ENCODE assay signal across 8 mouse cellular contexts in the genomic region with DNA sequence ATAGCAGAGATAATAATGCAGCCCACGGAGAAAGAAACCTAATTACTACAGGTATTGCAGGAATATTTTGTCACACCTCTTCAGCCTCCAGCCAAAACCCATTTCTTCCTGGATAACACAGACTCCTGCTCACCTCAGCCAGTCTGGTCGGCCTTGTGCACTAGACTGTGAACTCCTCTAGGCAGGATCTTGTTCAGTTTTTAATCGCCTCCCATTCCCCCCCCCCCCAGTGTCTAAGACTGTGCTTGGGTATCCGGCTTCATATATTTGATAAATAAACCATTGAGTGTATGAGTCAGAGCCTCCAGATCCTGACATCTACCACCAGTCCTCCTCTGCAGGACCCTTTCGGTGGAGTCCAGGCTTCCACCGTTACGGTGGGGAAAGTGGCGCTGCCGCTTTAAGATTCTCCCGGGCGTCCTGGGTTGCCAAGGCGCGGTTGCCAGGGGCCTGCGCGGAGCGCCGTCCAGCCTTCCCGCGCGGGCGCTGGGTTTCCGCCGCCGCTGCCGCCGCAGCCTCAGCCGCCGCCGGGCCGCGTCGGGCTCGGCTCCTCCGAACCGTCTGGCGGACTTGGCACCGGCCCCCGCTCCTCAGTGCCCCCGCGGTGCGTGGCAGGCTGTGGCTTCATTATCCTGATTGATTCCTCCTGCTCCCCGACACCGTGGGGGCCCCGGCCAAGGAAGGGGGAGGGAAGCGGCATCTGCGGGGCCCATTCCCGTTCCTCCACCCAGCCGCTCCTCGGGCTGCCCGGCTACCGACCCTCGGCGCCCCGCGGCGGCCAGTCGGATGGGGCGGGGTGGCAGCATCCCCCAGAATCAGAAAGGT. TPM values are rescaled to one million over a fixed set of nuclear protein-coding genes. Genes with fewer than 3 reads are reported as not detected.
DNase-seq lines count a peak whose midpoint lies in the region; ATAC-seq and TF ChIP-seq lines count a peak whose summit lies in the region.

No protein-coding gene starts in this region.

- TF ChIP-seq POLR2A in testis, adult 2 months (IDR thresholded peaks at IDR 0.05; ENCODE audit: control insufficient read depth, low read depth, low read length) = peak; percentile 55

- WGBS in heart, embryonic 14.5 days = 1% methylated on average over 58 of the region's 58 CpGs
- WGBS in kidney, embryonic 16.5 days = under 1% methylated on average over 57 of the region's 58 CpGs
- WGBS in liver, embryonic 12.5 days (ENCODE audit: insufficient replicate concordance) = 2% methylated on average over 58 of the region's 58 CpGs

- peak overlapping the region; percentile 77 to 88 for H3K4me3 ChIP-seq in heart, embryonic 14.5 days (ENCODE audit: control insufficient read depth in 1 of 2, insufficient read depth in 1 of 2, low read depth in 1 of 2, low read length in 2 of 2)
- peak overlapping the region; percentile 72 for H3K4me3 ChIP-seq in kidney, embryonic 16.5 days (ENCODE audit: low read length)
- H3K4me3 ChIP-seq in liver, embryonic 12.5 days = peak overlapping the region; percentile 57
- H3K4me3 ChIP-seq in testis, adult 2 months (ENCODE audit: control insufficient read depth, low read depth, low read length) = peak overlapping the region; percentile 91

- H3K4me2 ChIP-seq in heart, embryonic 14.5 days (ENCODE audit: low read length) = peak overlapping the region; percentile 99
- peak overlapping the region; percentile 98 for H3K4me2 ChIP-seq in kidney, embryonic 16.5 days (replicated peaks; ENCODE audit: low read depth, low read length)
- peak overlapping the region; percentile 72 for H3K4me2 ChIP-seq in liver, embryonic 12.5 days

- H3K9ac ChIP-seq in heart, embryonic 14.5 days (ENCODE audit: low read length) = peak overlapping the region; percentile 84
- H3K9ac ChIP-seq in kidney, embryonic 16.5 days (replicated peaks; ENCODE audit: low read length) = peak overlapping the region; percentile 76
- peak overlapping the region; percentile 56 for H3K9ac ChIP-seq in liver, embryonic 12.5 days

- DNase-seq in B cell, adult 2 months = peak; percentile 39 to 46
- peak; percentile 48 to 52 for DNase-seq in adrenal gland, postnatal 4 days (ENCODE audit: low spot score in 2 of 2)
- DNase-seq in fibroblast of lung, adult 2 months (ENCODE audit: low read depth) = peak; percentile 9
- DNase-seq in natural killer cell, adult 2 months (ENCODE audit: low spot score in 2 of 2) = peak; percentile 15

- no peak overlapping the region for H3K27ac ChIP-seq in heart, embryonic 14.5 days (replicated peaks in 1 of 2; ENCODE audit: control insufficient read depth in 1 of 2, insufficient read depth in 1 of 2, low read depth in 2 of 2, low read length in 2 of 2)
- no peak overlapping the region for H3K27ac ChIP-seq in kidney, embryonic 16.5 days (ENCODE audit: low read length)
- H3K27ac ChIP-seq in liver, embryonic 12.5 days = no peak overlapping the region
- H3K27ac ChIP-seq in testis, adult 2 months (ENCODE audit: control insufficient read depth, insufficient read depth, low read depth, low read length) = peak overlapping the region; percentile 68

- peaks cover 17 to 20% of the 10 kb centered on the region in 2 experiments for H3K4me1 ChIP-seq in heart, embryonic 14.5 days (ENCODE audit: control insufficient read depth in 2 of 2, insufficient read depth in 2 of 2, low read length in 2 of 2)
- H3K4me1 ChIP-seq in kidney, embryonic 16.5 days (ENCODE audit: insufficient read depth, low read length) = peaks cover 36% of the 10 kb centered on the region
- peaks cover 19% of the 10 kb centered on the region for H3K4me1 ChIP-seq in liver, embryonic 12.5 days
- H3K4me1 ChIP-seq in testis, adult 2 months (ENCODE audit: control insufficient read depth, insufficient read depth, low read length) = peaks cover 15% of the 10 kb centered on the region

- peaks cover 7% of the 10 kb centered on the region for H3K27me3 ChIP-seq in heart, embryonic 14.5 days (ENCODE audit: control insufficient read depth, insufficient read depth, low read length)
- peaks cover 7% of the 10 kb centered on the region for H3K27me3 ChIP-seq in kidney, embryonic 16.5 days (ENCODE audit: insufficient read depth, low read length)
- H3K27me3 ChIP-seq in liver, embryonic 12.5 days (replicated peaks) = peaks cover 97% of the 10 kb centered on the region
- no peaks in the 10 kb centered on the region for H3K27me3 ChIP-seq in testis, adult 2 months (ENCODE audit: control insufficient read depth, insufficient read depth, low read length)

- peak; percentile 62; the same call in 1 of the 2 replicates for ATAC-seq in heart, embryonic 14.5 days (ENCODE audit: insufficient number of reproducible peaks, insufficient read depth, low FRiP score, low read depth)
- ATAC-seq in kidney, embryonic 16.5 days (ENCODE audit: low FRiP score, low TSS enrichment) = peak; percentile 82
- peak; percentile 23; the same call in 1 of the 2 replicates for ATAC-seq in liver, embryonic 12.5 days

- no peaks in the 10 kb centered on the region for H3K36me3 ChIP-seq in heart, embryonic 14.5 days (ENCODE audit: control insufficient read depth, insufficient read depth, low read length)
- no peaks in the 10 kb centered on the region for H3K36me3 ChIP-seq in kidney, embryonic 16.5 days (ENCODE audit: insufficient read depth, low read length)
- no peaks in the 10 kb centered on the region for H3K36me3 ChIP-seq in liver, embryonic 12.5 days
- no peaks in the 10 kb centered on the region for H3K36me3 ChIP-seq in testis, adult 2 months (ENCODE audit: control insufficient read depth, insufficient read depth, low read length)

- H3K9me3 ChIP-seq in heart, embryonic 14.5 days (ENCODE audit: control insufficient read depth, low read length) = no peaks in the 10 kb centered on the region
- H3K9me3 ChIP-seq in kidney, embryonic 16.5 days (ENCODE audit: low read length) = no peaks in the 10 kb centered on the region
- H3K9me3 ChIP-seq in liver, embryonic 12.5 days (replicated peaks) = no peaks in the 10 kb centered on the region

- TF ChIP-seq CTCF in testis, adult 2 months (IDR thresholded peaks at IDR 0.05; ENCODE audit: control insufficient read depth, insufficient read depth, insufficient replicate concordance, low read depth, low read length) = no peak

RNA-seq across cellular contexts. Expression of a gene that starts 35.0 kb away (rescaled TPM):
- total RNA-seq in adrenal gland, postnatal 4 days (2021) = under 1 TPM in 1 of 2 experiments, not detected in 1; 0.34 TPM
- not detected in 2 replicates for polyA plus RNA-seq in heart, embryonic 14.5 days (2014; fragmentation: Nextera tagmentation; extraction: Ambion mirVana)
- not detected in 2 replicates for polyA plus RNA-seq in kidney, embryonic 16.5 days (2015; fragmentation: Nextera tagmentation; extraction: Ambion mirVana)
- polyA plus RNA-seq in liver, embryonic 12.5 days (2016; fragmentation: Nextera tagmentation; extraction: Ambion mirVana) = not detected in 2 replicates
- not detected in 2 replicates for polyA plus RNA-seq in testis, adult 2 months (2012; rRNA removed)

RNA-seq across cellular contexts. Expression of a gene that starts 53.8 kb away (rescaled TPM):
- total RNA-seq in adrenal gland, postnatal 4 days (2021) = 1 to 10 TPM; 1.3 to 1.9 TPM
- 42.2 and 48.3 TPM in 2 replicates for polyA plus RNA-seq in heart, embryonic 14.5 days (2014; fragmentation: Nextera tagmentation; extraction: Ambion mirVana)
- 5.4 and 5.8 TPM in 2 replicates for polyA plus RNA-seq in kidney, embryonic 16.5 days (2015; fragmentation: Nextera tagmentation; extraction: Ambion mirVana)
- 0.10 TPM in 1 of 2 replicates, not detected in the other for polyA plus RNA-seq in liver, embryonic 12.5 days (2016; fragmentation: Nextera tagmentation; extraction: Ambion mirVana)
- polyA plus RNA-seq in testis, adult 2 months (2012; rRNA removed) = 0.58 and 1.1 TPM in 2 replicates

Comparison
In these comparisons a context has a peak if more than half of its experiments do, and no peak if none do; other contexts are left out.
1. ATAC-seq: peak in every context shown above with its lines; median percentile 82 in kidney, embryonic 16.5 days; 62 in heart, embryonic 14.5 days; 23 in liver, embryonic 12.5 days.